Mouse (Mus musculus): ENCODE results near the gene Pou2f3. TPM values are rescaled to one million over a fixed set of nuclear protein-coding genes. Genes with fewer than 3 reads are reported as not detected.

Gene Pou2f3
- polyA plus RNA-seq, 1 experiment = 0.77 TPM

GRCm38 (mm10) chr9:43085686-43086285, 124.4 kb downstream of the Pou2f3 start:
- Histone ChIP-seq H3K4me3 (replicated peaks; ENCODE audit: control insufficient read depth, low read depth, low read length) (no peak overlapping the region), H3K4me1 (ENCODE audit: control insufficient read depth, insufficient read depth, low read length) (no peaks in the 10 kb centered on the region), H3K27ac (ENCODE audit: control insufficient read depth, insufficient read depth, low read depth, low read length, poor library complexity) (no peak overlapping the region)
- WGBS = 85% methylated on average over 1 of the region's 1 CpGs
- TF ChIP-seq POLR2A (IDR thresholded peaks at IDR 0.05; ENCODE audit: borderline replicate concordance, control insufficient read depth, low read depth, low read length) (no peak), CTCF (IDR thresholded peaks at IDR 0.05; ENCODE audit: control insufficient read depth, insufficient read depth, low read length) (no peak)

GRCm38 (mm10) chr9:43084496-43085362, 125.4 kb downstream of the Pou2f3 start:
- no peak for TF ChIP-seq POLR2A (IDR thresholded peaks at IDR 0.05; ENCODE audit: borderline replicate concordance, control insufficient read depth, low read depth, low read length)
- TF ChIP-seq CTCF (IDR thresholded peaks at IDR 0.05; ENCODE audit: control insufficient read depth, insufficient read depth, low read length) = no peak
- 83% methylated on average over 7 of the region's 7 CpGs for WGBS
- no peak overlapping the region for H3K4me3 ChIP-seq (replicated peaks; ENCODE audit: control insufficient read depth, low read depth, low read length)
- no peak overlapping the region for H3K27ac ChIP-seq (ENCODE audit: control insufficient read depth, insufficient read depth, low read depth, low read length, poor library complexity)
- H3K4me1 ChIP-seq (ENCODE audit: control insufficient read depth, insufficient read depth, low read length) = no peaks in the 10 kb centered on the region

- TF ChIP-seq POLR2A (IDR thresholded peaks at IDR 0.05; ENCODE audit: borderline replicate concordance, control insufficient read depth, low read depth, low read length) (no peak), CTCF (IDR thresholded peaks at IDR 0.05; ENCODE audit: control insufficient read depth, insufficient read depth, low read length) (no peak)
- no peaks in the 10 kb centered on the region for H3K4me1 ChIP-seq (ENCODE audit: control insufficient read depth, insufficient read depth, low read length)
- no peak overlapping the region for H3K4me3 ChIP-seq (replicated peaks; ENCODE audit: control insufficient read depth, low read depth, low read length)
- no peak overlapping the region for H3K27ac ChIP-seq (ENCODE audit: control insufficient read depth, insufficient read depth, low read depth, low read length, poor library complexity)
- WGBS = 80% methylated on average over 7 of the region's 7 CpGs
Observed at GRCm38 (mm10) chr9:43083441-43084055, 126.6 kb downstream of the Pou2f3 start.

GRCm38 (mm10) chr9:43078711-43079110, 131.5 kb downstream of the Pou2f3 start:
- TF ChIP-seq POLR2A (IDR thresholded peaks at IDR 0.05; ENCODE audit: borderline replicate concordance, control insufficient read depth, low read depth, low read length) (no peak), CTCF (IDR thresholded peaks at IDR 0.05; ENCODE audit: control insufficient read depth, insufficient read depth, low read length) (no peak)
- H3K4me3 ChIP-seq (replicated peaks; ENCODE audit: control insufficient read depth, low read depth, low read length) = no peak overlapping the region
- 75% methylated on average over 3 of the region's 3 CpGs for WGBS
- no peak overlapping the region for H3K27ac ChIP-seq (ENCODE audit: control insufficient read depth, insufficient read depth, low read depth, low read length, poor library complexity)
- no peaks in the 10 kb centered on the region; the same call in 1 of the 2 replicates for H3K4me1 ChIP-seq (ENCODE audit: control insufficient read depth, insufficient read depth, low read length)

GRCm38 (mm10) chr9:43076163-43076562, 134.0 kb downstream of the Pou2f3 start:
- H3K27ac ChIP-seq (ENCODE audit: control insufficient read depth, insufficient read depth, low read depth, low read length, poor library complexity) = no peak overlapping the region
- H3K4me3 ChIP-seq (replicated peaks; ENCODE audit: control insufficient read depth, low read depth, low read length) = no peak overlapping the region
- TF ChIP-seq CTCF (IDR thresholded peaks at IDR 0.05; ENCODE audit: control insufficient read depth, insufficient read depth, low read length) = no peak
- TF ChIP-seq POLR2A (IDR thresholded peaks at IDR 0.05; ENCODE audit: borderline replicate concordance, control insufficient read depth, low read depth, low read length) = no peak
- WGBS = 75% methylated on average over 7 of the region's 7 CpGs
- H3K4me1 ChIP-seq (ENCODE audit: control insufficient read depth, insufficient read depth, low read length) = no peaks in the 10 kb centered on the region; the same call in 1 of the 2 replicates

- no peaks in the 10 kb centered on the region; the same call in 1 of the 2 replicates for H3K4me1 ChIP-seq (ENCODE audit: control insufficient read depth, insufficient read depth, low read length)
- TF ChIP-seq CTCF (IDR thresholded peaks at IDR 0.05; ENCODE audit: control insufficient read depth, insufficient read depth, low read length) (no peak), POLR2A (IDR thresholded peaks at IDR 0.05; ENCODE audit: borderline replicate concordance, control insufficient read depth, low read depth, low read length) (no peak)
- no peak overlapping the region for H3K4me3 ChIP-seq (replicated peaks; ENCODE audit: control insufficient read depth, low read depth, low read length)
- WGBS = 84% methylated on average over 1 of the region's 1 CpGs
- H3K27ac ChIP-seq (ENCODE audit: control insufficient read depth, insufficient read depth, low read depth, low read length, poor library complexity) = no peak overlapping the region
Observed at GRCm38 (mm10) chr9:43074611-43075010, 135.6 kb downstream of the Pou2f3 start.

Other genes starting within 250 kb of the Pou2f3 start
- gene Arhgef12, start 103.1 kb downstream of the Pou2f3 start, polyA plus RNA-seq (2011; ENCODE audit: insufficient read depth, insufficient read length, low replicate concordance, missing spikeins) = 21.1 and 29.7 TPM in 2 replicates
- gene Tmem136, start 93.8 kb downstream of the Pou2f3 start, polyA plus RNA-seq (2011; ENCODE audit: insufficient read depth, insufficient read length, low replicate concordance, missing spikeins) = 2.1 TPM in 1 of 2 replicates, not detected in the other
- gene Oaf, start 29.5 kb upstream of the Pou2f3 start, polyA plus RNA-seq (2011; ENCODE audit: insufficient read depth, insufficient read length, low replicate concordance, missing spikeins) = 15.8 and 17.9 TPM in 2 replicates
- not detected in 2 replicates for gene Trim29, start 100.5 kb upstream of the Pou2f3 start, polyA plus RNA-seq (2011; ENCODE audit: insufficient read depth, insufficient read length, low replicate concordance, missing spikeins)

Measured in bone marrow, adult 2 months (tissue).